Mouse (Mus musculus) midbrain, embryonic 16.5 days (tissue): Measurements from ENCODE around the gene Leng9. TPM values are rescaled to one million over a fixed set of nuclear protein-coding genes. Genes with fewer than 3 reads are reported as not detected.

Source experiments
- ATAC-seq: fragments of 200-750 bp; cut with Nextera tagmentation; 2 replicates; pipeline ENCODE4 v1.8.0; 2017; ENCODE audit warnings: moderate TSS enrichment
- H3K27ac ChIP-seq: fragments of 300-500 bp; sonication (generic); 2 replicates; pipeline ENCODE4 v1.5.1; 2014; ENCODE audit warnings: mild to moderate bottlenecking, low read length, mixed read lengths
- H3K27me3 ChIP-seq: fragments of 300-500 bp; sonication (generic); 2 replicates; pipeline ENCODE4 v1.6.1; 2014; ENCODE audit warnings: low read depth, low read length, mixed read lengths; ENCODE audit not compliant: control insufficient read depth, insufficient read depth
- H3K36me3 ChIP-seq: fragments of 300-500 bp; sonication (generic); 2 replicates; pipeline ENCODE4 v1.6.1; 2014; ENCODE audit warnings: mild to moderate bottlenecking, low read length, moderate library complexity, mixed read lengths; ENCODE audit not compliant: control insufficient read depth, insufficient read depth
- H3K4me1 ChIP-seq: fragments of 300-500 bp; sonication (generic); 2 replicates; pipeline ENCODE4 v1.6.1; 2014; ENCODE audit warnings: mild to moderate bottlenecking, low read length, mixed read lengths; ENCODE audit not compliant: control insufficient read depth, insufficient read depth
- H3K4me2 ChIP-seq: fragments of 300-500 bp; sonication (generic); 2 replicates; pipeline ENCODE4 v1.6.1; 2014; ENCODE audit warnings: mild to moderate bottlenecking, low read length, mixed read lengths
- H3K4me3 ChIP-seq: fragments of 300-500 bp; sonication (generic); 2 replicates; pipeline ENCODE4 v1.5.1; 2014; ENCODE audit warnings: low read depth, mild to moderate bottlenecking, low read length, moderate library complexity, mixed read lengths
- H3K9ac ChIP-seq: fragments of 300-500 bp; sonication (generic); 2 replicates; pipeline ENCODE4 v1.6.1; 2014; ENCODE audit warnings: low read depth, low read length, mixed read lengths
- H3K9me3 ChIP-seq: fragments of 300-500 bp; sonication (generic); replicated peaks from 2 replicates; pipeline ENCODE4 v1.6.1; 2014; ENCODE audit warnings: mild to moderate bottlenecking, low read length, mixed read lengths; ENCODE audit not compliant: control insufficient read depth, poor library complexity, severe bottlenecking
- WGBS: fragments of 180-500 bp; shearing (Covaris S2); extraction: QIAGEN DNeasy Blood & Tissue Kit; methylation state at CpG from one replicate; pipeline ENCODE4 v1.1.7; 2014; 5-methylcytosine and 5-hydroxymethylcytosine counted together
- polyA plus RNA-seq: library from polyadenylated mRNA; unstranded; fragments of >200 nt; fragmentation: Nextera tagmentation; extraction: Ambion mirVana; gene quantifications from 2 replicates; pipeline ENCODE4 v1.2.1, GENCODE M21; 2015

Leng9 gene
- polyA plus RNA-seq, 1 experiment from 2014 or later = 5.3 TPM

DNA sequence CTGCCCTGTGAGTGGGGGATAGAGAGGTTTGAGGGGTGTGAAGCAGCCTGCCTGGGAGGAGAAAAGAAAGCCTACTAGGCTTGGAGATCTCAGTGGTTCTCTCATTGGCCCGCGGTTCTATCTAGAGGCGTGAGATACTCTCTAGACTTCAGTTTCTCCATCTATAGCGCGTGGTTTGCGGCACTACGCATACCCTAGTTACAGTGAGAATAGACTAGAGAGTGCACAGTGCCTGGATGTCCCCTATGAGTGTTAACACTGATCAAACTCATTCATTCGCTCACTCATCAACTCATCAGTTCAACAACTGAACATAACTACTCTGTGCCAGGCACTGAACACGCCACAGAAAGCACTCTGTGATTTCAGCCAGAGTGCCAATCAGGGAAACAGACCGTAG, 27.4 kb downstream of the Leng9 start:
- 80% methylated on average over 10 of the region's 10 CpGs for WGBS
- ATAC-seq = no peak

DNA sequence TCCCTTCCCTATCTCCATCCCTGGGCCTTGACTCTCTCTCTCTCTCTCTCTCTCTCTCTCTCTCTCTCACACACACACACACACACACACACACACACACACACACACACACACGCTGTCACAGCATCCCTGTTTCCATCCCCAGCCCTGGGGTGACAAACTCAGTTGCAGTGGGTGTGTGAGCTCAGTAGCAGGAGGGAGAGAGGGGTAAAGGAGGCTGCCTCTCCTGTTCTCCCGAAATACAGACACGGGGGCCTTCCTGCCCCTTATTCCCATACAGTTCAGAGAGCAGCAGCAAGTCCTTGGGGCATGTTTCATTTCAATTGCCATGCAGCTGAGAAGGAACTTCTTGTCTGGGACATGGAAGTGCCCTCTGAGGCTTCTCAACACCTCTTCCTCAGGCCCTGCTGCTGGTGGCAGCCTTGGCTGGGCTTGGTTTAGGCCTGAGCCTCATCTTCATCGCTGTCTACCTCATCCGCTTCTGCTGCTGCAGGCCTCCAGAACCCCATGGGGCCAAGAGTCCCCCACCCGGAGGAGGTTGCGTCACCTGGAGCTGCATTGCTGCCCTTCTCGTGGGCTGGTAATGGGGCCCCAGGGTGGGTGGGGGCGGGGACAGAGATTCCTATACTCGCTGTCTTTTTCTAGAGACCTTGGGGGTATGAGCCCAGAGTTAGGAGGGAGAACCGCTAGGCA, 28.0 kb downstream of the Leng9 start:
- H3K9me3 ChIP-seq = no peaks in the 10 kb centered on the region

More for the DNA sequence above, 27.4 kb downstream of the Leng9 start:
- Histone ChIP-seq H3K9ac (peak overlapping the region; percentile 94), H3K9me3 (no peaks in the 10 kb centered on the region), H3K4me3 (no peak overlapping the region), H3K27me3 (no peaks in the 10 kb centered on the region), H3K36me3 (no peaks in the 10 kb centered on the region), H3K4me1 (peaks cover 42% of the 10 kb centered on the region), H3K27ac (peak overlapping the region; percentile 90), H3K4me2 (peak overlapping the region; percentile 71)

DNA sequence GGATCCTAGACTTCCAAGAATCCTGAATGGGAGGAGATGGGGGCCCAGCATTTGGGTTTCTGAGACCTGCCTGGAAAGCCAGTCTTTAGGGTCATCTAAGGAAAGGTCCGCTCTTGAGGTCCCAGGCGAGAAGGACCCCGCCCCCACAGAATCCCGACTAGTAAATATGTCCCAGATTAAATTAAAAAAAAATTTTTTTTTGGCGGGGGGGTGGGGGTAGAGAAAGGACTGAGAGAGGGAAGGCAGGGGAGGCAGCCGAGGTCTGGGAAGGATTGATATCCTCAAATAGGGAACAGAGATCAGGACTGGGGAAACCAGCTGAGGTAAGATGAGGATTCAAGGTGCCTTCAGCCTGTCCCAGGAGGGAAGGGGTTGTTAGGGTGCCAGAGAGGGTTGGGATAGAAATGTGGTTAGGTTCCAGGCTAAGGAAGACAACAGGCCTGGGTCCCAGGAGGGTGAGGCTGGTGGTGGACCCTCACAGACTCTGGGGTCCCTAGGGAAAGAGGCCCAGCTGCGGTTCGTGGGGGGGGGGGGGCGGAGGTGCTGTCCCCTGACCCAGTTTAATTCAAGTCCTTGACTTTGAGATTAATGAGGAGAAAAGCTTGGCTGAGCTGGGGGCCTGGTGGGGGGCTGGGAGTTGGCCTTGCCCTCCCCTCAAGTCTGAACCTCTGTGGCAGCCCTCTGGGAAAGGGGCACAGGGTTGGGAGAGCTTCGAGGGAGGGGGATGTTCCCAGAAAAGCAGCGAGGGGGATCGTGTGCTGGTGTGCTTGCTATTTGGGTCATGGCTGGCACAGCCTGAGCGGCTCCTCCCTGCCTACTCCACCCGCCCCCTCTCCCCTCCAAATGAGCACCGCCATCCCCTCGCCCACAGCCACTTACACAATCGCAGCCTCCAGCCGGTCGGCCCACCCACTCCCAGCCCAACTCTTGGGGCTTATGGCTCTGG, 29.9 kb downstream of the Leng9 start:
- H3K9me3 ChIP-seq = no peaks in the 10 kb centered on the region
- H3K36me3 ChIP-seq = no peaks in the 10 kb centered on the region
- peak overlapping the region; percentile 87 for H3K4me3 ChIP-seq
- peak overlapping the region; percentile 90 for H3K27ac ChIP-seq
- peak overlapping the region; percentile 94 for H3K9ac ChIP-seq
- H3K27me3 ChIP-seq = no peaks in the 10 kb centered on the region
- 4% methylated on average over 17 of the region's 19 CpGs for WGBS
- peaks cover 39% of the 10 kb centered on the region for H3K4me1 ChIP-seq
- H3K4me2 ChIP-seq = peak overlapping the region; percentile 71
- ATAC-seq = no peak

More for the DNA sequence above, 28.0 kb downstream of the Leng9 start:
- Histone ChIP-seq H3K4me2 (peak overlapping the region; percentile 71), H3K27ac (peak overlapping the region; percentile 90), H3K36me3 (no peaks in the 10 kb centered on the region), H3K9ac (peak overlapping the region; percentile 94), H3K27me3 (no peaks in the 10 kb centered on the region), H3K4me3 (peak overlapping the region; percentile 4; the same call in 1 of the 2 replicates), H3K4me1 (peaks cover 42% of the 10 kb centered on the region)
- no peak for ATAC-seq
- WGBS = 43% methylated on average over 11 of the region's 11 CpGs

DNA sequence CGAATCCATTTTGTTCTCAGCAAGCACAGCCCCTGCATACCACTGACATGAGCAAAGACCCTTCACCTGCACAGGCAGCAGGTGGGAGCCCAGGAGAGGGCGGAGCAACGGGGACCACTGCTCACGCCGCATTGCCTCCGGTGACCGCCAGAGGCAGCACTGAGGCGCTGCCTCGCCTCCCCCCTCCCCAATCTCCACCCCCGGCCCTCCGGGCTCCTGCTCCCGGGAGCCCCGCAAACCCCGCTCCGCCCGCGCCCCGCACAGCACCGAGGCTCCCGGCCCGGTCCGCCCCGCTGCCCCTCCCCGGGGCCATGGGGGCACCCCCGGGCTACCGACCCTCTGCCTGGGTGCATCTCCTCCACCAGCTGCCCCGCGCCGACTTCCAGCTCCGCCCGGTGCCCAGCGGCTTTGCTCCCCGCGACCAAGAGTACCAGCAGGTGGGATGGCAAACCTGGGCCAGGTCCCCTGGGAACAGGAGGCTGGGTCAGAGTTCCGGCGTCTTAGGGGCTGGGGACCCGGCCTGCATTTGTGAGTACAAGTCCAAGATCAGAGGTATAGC, 30.8 kb downstream of the Leng9 start, which contains the start of gene Ttyh1:
Gene Ttyh1 (plus strand): TSS at position 65 of the 559 bp plus-strand sequence.
- Histone ChIP-seq H3K4me3 (peak within 1 kb of the TSS; percentile 87), H3K36me3 (no peaks in the 10 kb centered on the region), H3K9ac (peak within 1 kb of the TSS; percentile 94), H3K27ac (peak within 1 kb of the TSS; percentile 90), H3K27me3 (no peaks in the 10 kb centered on the region), H3K4me1 (peaks cover 32% of the 10 kb centered on the region), H3K9me3 (no peaks in the 10 kb centered on the region), H3K4me2 (peak within 1 kb of the TSS; percentile 71)
- peak; percentile 25 for ATAC-seq
- under 1% methylated on average over 26 of the region's 37 CpGs for WGBS

DNA sequence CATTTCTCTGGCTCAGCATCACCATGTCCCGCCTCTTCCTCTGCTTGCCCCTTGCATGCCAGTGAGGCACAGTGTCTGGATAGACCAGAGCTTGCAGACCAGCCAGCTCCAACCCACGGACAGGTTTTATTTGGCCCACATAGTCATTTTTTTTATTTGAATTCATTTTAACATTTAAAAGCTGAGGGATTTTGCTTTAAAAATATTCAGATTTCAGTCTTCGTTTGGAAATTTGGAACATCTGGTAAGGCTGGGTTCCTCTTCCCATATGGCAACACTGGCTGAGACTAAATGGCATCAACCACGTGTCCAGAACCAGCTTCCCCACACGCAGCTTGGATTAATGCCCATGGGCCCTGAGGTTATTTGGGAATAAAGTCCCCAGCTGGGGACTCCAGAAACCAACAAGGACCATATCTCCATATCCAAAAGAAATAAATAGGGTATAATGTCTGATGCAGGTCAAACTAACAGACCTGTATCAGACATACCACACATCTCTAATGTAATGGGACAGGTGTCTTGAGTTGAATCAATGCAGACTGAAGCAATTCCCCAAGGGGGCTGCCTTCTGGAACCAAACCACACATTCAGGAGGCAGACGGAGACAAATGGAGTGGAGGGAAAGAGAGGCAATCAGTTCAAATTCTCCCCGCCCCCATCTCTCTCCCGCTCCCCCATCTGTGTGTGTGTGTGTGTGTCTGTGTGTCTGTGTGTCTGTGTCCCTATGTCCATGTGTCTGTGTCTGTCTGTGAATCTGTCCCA, 32.9 kb downstream of the Leng9 start:
- peaks cover 20% of the 10 kb centered on the region for H3K4me1 ChIP-seq
- WGBS = 73% methylated on average over 8 of the region's 8 CpGs
- H3K27ac ChIP-seq = no peak overlapping the region
- no peak for ATAC-seq
- no peak overlapping the region for H3K4me3 ChIP-seq
- H3K9me3 ChIP-seq = no peaks in the 10 kb centered on the region
- no peaks in the 10 kb centered on the region for H3K36me3 ChIP-seq
- no peak overlapping the region for H3K9ac ChIP-seq
- H3K27me3 ChIP-seq = no peaks in the 10 kb centered on the region
- H3K4me2 ChIP-seq = no peak overlapping the region

DNA sequence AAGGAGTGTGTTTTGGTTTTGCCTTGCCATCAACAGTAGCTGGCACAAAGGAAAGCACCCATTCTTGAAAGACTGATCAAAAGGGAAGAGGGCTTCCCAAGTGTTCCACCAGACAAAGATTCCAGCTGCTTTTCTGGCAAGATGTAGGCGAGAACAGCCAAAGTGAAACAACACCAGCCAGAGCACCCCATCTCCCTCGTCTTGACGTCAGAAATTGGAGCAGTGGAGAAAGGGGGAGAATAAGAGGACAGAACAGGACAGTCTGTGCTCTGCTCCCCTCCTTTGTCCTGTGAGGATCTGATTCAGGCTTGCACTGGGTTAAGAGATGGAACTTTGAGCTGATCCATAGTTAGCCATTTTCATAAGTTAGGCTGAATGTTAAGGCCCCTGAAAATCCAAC, 38.4 kb downstream of the Leng9 start:
- Histone ChIP-seq H3K9me3 (no peaks in the 10 kb centered on the region), H3K4me1 (no peaks in the 10 kb centered on the region), H3K36me3 (no peaks in the 10 kb centered on the region), H3K4me3 (no peak overlapping the region), H3K27me3 (no peaks in the 10 kb centered on the region), H3K9ac (no peak overlapping the region), H3K4me2 (no peak overlapping the region), H3K27ac (no peak overlapping the region)
- ATAC-seq = no peak
- WGBS = 38% methylated on average over 3 of the region's 3 CpGs

DNA sequence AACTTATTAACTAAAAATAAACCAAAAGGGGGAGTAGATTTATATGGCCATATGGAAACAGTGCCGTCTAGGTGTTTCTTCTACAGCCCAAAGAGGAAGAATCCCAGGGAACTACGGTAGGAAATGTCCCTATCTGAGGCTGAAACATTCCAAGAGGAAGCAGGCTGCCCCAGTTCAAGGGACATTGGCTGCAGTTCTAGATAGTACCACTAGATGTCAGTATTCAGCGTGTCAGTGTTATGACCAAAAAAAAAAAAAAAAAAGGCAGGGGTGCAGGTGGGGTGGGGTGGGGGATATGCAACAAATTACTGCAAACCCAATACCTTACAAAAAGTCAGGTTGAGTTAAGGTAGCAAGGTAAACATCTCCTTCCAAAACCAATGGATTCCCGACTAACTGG, 46.8 kb downstream of the Leng9 start:
- Histone ChIP-seq H3K9ac (no peak overlapping the region), H3K27ac (no peak overlapping the region), H3K9me3 (no peaks in the 10 kb centered on the region), H3K4me1 (no peaks in the 10 kb centered on the region), H3K27me3 (no peaks in the 10 kb centered on the region), H3K36me3 (no peaks in the 10 kb centered on the region), H3K4me2 (no peak overlapping the region), H3K4me3 (no peak overlapping the region)
- ATAC-seq = no peak
- WGBS = 20% methylated on average over 4 of the region's 4 CpGs

DNA sequence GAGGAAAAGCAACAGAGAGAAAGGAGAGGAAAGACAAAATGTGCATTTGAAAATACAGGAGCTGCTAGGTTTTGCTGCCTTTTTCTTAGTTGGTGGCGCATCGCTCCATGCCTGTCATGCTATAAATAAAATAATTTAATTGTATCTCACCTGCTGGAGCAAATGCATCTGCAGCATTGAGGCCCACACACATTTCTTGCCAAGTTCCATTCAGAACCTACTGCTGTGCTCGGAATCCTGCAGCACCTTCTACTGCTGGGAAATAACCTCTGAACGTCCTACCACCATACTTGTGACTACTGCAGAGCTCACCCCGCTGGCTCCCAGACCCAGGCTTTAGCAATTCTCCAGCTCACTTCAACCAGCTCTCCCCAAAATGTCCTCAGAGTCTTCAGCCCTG, 49.0 kb downstream of the Leng9 start:
- 85% methylated on average over 5 of the region's 5 CpGs for WGBS
- H3K27me3 ChIP-seq = no peaks in the 10 kb centered on the region
- no peaks in the 10 kb centered on the region for H3K36me3 ChIP-seq
- H3K4me1 ChIP-seq = no peaks in the 10 kb centered on the region
- no peak overlapping the region for H3K4me3 ChIP-seq
- H3K9me3 ChIP-seq = no peaks in the 10 kb centered on the region
- no peak overlapping the region for H3K9ac ChIP-seq
- no peak overlapping the region for H3K4me2 ChIP-seq
- ATAC-seq = no peak
- no peak overlapping the region for H3K27ac ChIP-seq
